In genomic region chr5:136521656-136522055, GRCm38 (mm10) we compare ENCODE assay signal across 15 mouse cellular contexts.
"Had no signal": no experiment of that assay in that cellular context is flagged by ENCODE, and none has a peak within 500 bp of the region (broad histone marks: within the 10 kb centered on the region; RNA-seq: fewer than 3 reads in every experiment).

No protein-coding gene starts in this region.

- H3K9me3 ChIP-seq: kidney, embryonic 15.5 days; limb, embryonic 12.5 days; liver, embryonic 13.5 days; lung, embryonic 15.5 days; megakaryocyte, embryonic 14.5 days; midbrain, embryonic 12.5 days had no signal

- H3K4me3 ChIP-seq: kidney, embryonic 15.5 days; limb, embryonic 12.5 days; liver, embryonic 13.5 days; lung, embryonic 15.5 days; megakaryocyte, embryonic 14.5 days; midbrain, embryonic 12.5 days had no signal

- H3K9ac ChIP-seq: kidney, embryonic 15.5 days; limb, embryonic 12.5 days; liver, embryonic 13.5 days; liver, postnatal 0 days; lung, embryonic 15.5 days; midbrain, embryonic 12.5 days had no signal

- H3K27me3 ChIP-seq: kidney, embryonic 15.5 days; limb, embryonic 12.5 days; liver, embryonic 13.5 days; lung, embryonic 15.5 days; megakaryocyte, embryonic 14.5 days; midbrain, embryonic 12.5 days had no signal

- H3K36me3 ChIP-seq: kidney, embryonic 15.5 days; liver, embryonic 13.5 days; lung, embryonic 15.5 days; midbrain, embryonic 12.5 days had no signal

- DNase-seq: kidney, postnatal 36 days; layer of hippocampus, adult 9-11 months; layer of hippocampus, postnatal 36 days; liver; liver, embryonic 13.5 days; liver, postnatal 0 days; lung, postnatal 14 days; right cerebral cortex, postnatal 14 days; thymus, postnatal 4 days had no signal

- H3K27ac ChIP-seq: limb, embryonic 12.5 days; liver, embryonic 13.5 days; lung, embryonic 15.5 days; macrophage; midbrain, embryonic 12.5 days had no signal

- H3K4me2 ChIP-seq: kidney, embryonic 15.5 days; limb, embryonic 12.5 days; liver, embryonic 13.5 days; lung, embryonic 15.5 days; midbrain, embryonic 12.5 days had no signal

- ATAC-seq: liver, postnatal 0 days had no signal
